Mouse (Mus musculus) mammary gland, adult 2 months (tissue): ENCODE results near the gene Olfr913. TPM values are rescaled to one million over a fixed set of nuclear protein-coding genes. Genes with fewer than 3 reads are reported as not detected.

Source experiments
- polyA plus RNA-seq: library from polyadenylated mRNA; depleted of rRNA; stranded (reverse); fragments of >200 nt; gene quantifications from 2 replicates; pipeline ENCODE4 v1.2.3, GENCODE M21; 2012; ENCODE audit warnings: low replicate concordance; rRNA removed

Gene Olfr913
- polyA plus RNA-seq, result not detected in 2 replicates

GRCm38 (mm10) chr9:38592459-38592858 is at the start of gene Olfr913:
Olfr913 (plus strand) TSS chr9:38592759.

DNA sequence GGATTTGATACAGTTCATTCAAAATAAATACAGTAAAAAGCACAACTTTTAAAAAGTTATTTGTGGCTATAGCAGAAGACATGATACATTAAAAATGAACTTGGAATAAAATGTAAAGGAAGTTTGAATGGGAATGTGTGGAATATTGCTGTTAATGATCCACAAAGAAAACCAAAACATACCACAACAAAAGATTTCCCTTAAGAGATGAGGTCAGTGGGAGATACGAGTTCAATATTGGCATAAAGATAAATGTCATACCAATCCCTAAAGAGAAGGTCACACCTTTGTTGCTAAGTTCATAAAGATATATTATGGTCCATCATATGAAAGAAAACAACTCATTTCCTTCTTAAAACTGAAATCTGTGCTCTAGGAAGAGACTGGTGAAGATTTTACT is 12.7 kb upstream of the Olfr913 start, which contains the start of gene Olfr912:
Olfr912 (plus strand) TSS at position 301 of the 400 bp plus-strand sequence.

GRCm38 (mm10) chr9:38604802-38605201 is 12.2 kb downstream of the Olfr913 start, which contains the start of gene Olfr914:
Olfr914 (plus strand) TSS chr9:38605102.

Other genes starting within 250 kb of the Olfr913 start
- not detected in 2 replicates for gene Olfr898, start 244.3 kb upstream of the Olfr913 start, polyA plus RNA-seq
- gene Olfr250, start 225.9 kb upstream of the Olfr913 start, polyA plus RNA-seq, result not detected in 2 replicates
- not detected in 2 replicates for gene Olfr251, start 215.7 kb upstream of the Olfr913 start, polyA plus RNA-seq
- not detected in 2 replicates for gene Olfr147, start 191.1 kb upstream of the Olfr913 start, polyA plus RNA-seq
- not detected in 2 replicates for gene Olfr901, start 163.3 kb upstream of the Olfr913 start, polyA plus RNA-seq
- not detected in 2 replicates for gene Olfr902, start 145.1 kb upstream of the Olfr913 start, polyA plus RNA-seq
- not detected in 2 replicates for gene Olfr904, start 129.6 kb upstream of the Olfr913 start, polyA plus RNA-seq
- gene Olfr905, start 121.7 kb upstream of the Olfr913 start, polyA plus RNA-seq, result not detected in 2 replicates
- gene Olfr906, start 105.7 kb upstream of the Olfr913 start, polyA plus RNA-seq, result not detected in 2 replicates
- not detected in 2 replicates for gene Olfr907, start 97.0 kb upstream of the Olfr913 start, polyA plus RNA-seq
- gene Olfr911-ps1, start 71.2 kb upstream of the Olfr913 start, polyA plus RNA-seq, result not detected in 2 replicates
- gene Olfr910, start 54.9 kb upstream of the Olfr913 start, polyA plus RNA-seq, result not detected in 2 replicates
- not detected in 2 replicates for gene Olfr912, start 12.6 kb upstream of the Olfr913 start, polyA plus RNA-seq
- gene Olfr914, start 12.3 kb downstream of the Olfr913 start, polyA plus RNA-seq, result not detected in 2 replicates
- gene Olfr916, start 67.1 kb downstream of the Olfr913 start, polyA plus RNA-seq, result not detected in 2 replicates
- not detected in 2 replicates for gene Olfr917, start 73.1 kb downstream of the Olfr913 start, polyA plus RNA-seq
- gene Olfr918, start 81.8 kb downstream of the Olfr913 start, polyA plus RNA-seq, result not detected in 2 replicates
- not detected in 2 replicates for gene Olfr919, start 110.9 kb downstream of the Olfr913 start, polyA plus RNA-seq
- 15.3 and 43.0 TPM in 2 replicates for gene Vwa5a, start 125.5 kb downstream of the Olfr913 start, polyA plus RNA-seq
- 0.18 and 0.42 TPM in 2 replicates for gene Olfr920, start 159.5 kb downstream of the Olfr913 start, polyA plus RNA-seq
- gene Olfr921, start 180.3 kb downstream of the Olfr913 start, polyA plus RNA-seq, result not detected in 2 replicates
- gene Olfr922, start 221.9 kb downstream of the Olfr913 start, polyA plus RNA-seq, result not detected in 2 replicates
- gene Olfr923, start 233.8 kb downstream of the Olfr913 start, polyA plus RNA-seq, result not detected in 2 replicates